Mouse (Mus musculus) Patski (cell line): ENCODE results near the gene Mfn2. TPM values are rescaled to one million over a fixed set of nuclear protein-coding genes. Genes with fewer than 3 reads are reported as not detected.

ENCODE experiments used
- ATAC-seq: fragments of 100-300 bp; one replicate; pipeline ENCODE4 v1.8.0; 2021
- CTCF ChIA-PET: fragments of 350-600 bp; sonication (Branson Sonifier 250); formaldehyde crosslinking; loops from one replicate; lab custom pipeline; 2022; ENCODE audit warnings: inconsistent platforms; lab: Charles Lee
- POLR2A ChIA-PET: fragments of 350-600 bp; sonication (Branson Sonifier 250); formaldehyde crosslinking; loops from one replicate; lab custom pipeline; 2022; ENCODE audit warnings: antibody characterized with exemption, inconsistent platforms; lab: Charles Lee
- DNase-seq: peaks from one replicate; pipeline ENCODE4 v3.0.0-alpha.2; 2011; ENCODE audit warnings: low read depth, low spot score
- H3K27me3 ChIP-seq: fragments of 371-371 bp; one replicate; pipeline ENCODE4 v1.5.1; 2021
- CTCF ChIP-seq: fragments of 100-300 bp; IDR thresholded peaks from one replicate; pipeline ENCODE4 v1.5.1; 2021
- in situ Hi-C: fragments of 300-500 bp; cut with MboI; formaldehyde crosslinking; loops from 3 replicates; pipeline ENCODE4 v1.11.1; 2018; ENCODE audit warnings: low pct_unique_long_range_greater_than_20kb, mixed read lengths
- polyA plus RNA-seq: library from polyadenylated mRNA; unstranded; gene quantifications from one replicate; pipeline ENCODE4 v1.2.3, GENCODE M21; 2021

Gene Mfn2
- polyA plus RNA-seq, 1 experiment from 2014 or later: 52.4 TPM

DNA sequence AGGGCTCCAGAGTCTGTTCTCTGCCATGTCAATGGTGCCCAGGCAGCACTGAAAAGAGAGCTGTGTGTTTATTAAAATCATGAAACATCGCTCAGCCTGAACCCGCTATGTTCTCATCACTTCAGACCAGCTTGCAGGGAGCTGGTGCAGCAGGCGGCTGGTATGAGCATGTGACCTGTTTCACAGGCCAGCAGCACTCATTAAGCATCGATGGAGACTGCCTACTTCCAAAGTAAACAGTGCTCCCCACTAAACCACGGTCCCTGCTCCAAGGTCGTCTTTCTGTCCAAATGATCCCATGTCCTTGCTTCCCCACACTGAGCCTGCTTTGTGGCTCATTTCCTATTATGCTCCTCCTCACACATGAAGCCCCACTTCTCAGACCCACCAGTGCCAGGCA, 14.2 kb downstream of the Mfn2 start:
- ChIA-PET CTCF (no interaction called here), POLR2A (interaction anchor here (1.1 kb wide), 1 partner anchor 13 kb away, joined by 3 read pairs; no protein-coding TSS in a partner anchor)
- DNase-seq (no peak), ATAC-seq (peak; percentile 39)
- no peak for TF ChIP-seq CTCF
- in situ Hi-C loops: no loop called here
- H3K27me3 ChIP-seq: no peaks in the 10 kb centered on the region

DNA sequence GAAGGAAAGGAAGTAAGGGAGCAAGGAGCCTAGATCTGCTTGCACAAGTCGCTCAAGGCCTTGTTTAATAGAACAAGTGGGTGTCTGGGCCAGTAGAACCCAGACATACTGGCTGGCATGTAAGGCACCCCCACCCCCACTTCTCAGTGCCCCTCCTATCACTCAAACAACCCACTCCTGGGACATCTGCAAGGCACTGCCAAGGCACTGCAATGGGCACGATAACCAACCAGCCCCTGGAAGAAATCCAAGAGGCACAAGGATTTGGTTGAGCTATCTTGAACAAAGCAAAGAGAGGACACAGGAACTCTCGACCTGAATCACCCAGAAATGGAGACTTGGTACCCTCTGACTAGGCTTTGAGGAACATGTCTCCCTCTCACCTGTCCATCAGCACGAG, 16.3 kb downstream of the Mfn2 start:
- no peak for TF ChIP-seq CTCF
- in situ Hi-C loops: no loop called here
- ATAC-seq: no peak
- H3K27me3 ChIP-seq: no peaks in the 10 kb centered on the region
- ChIA-PET POLR2A (no interaction called here), CTCF (no interaction called here)
- DNase-seq: no peak

DNA sequence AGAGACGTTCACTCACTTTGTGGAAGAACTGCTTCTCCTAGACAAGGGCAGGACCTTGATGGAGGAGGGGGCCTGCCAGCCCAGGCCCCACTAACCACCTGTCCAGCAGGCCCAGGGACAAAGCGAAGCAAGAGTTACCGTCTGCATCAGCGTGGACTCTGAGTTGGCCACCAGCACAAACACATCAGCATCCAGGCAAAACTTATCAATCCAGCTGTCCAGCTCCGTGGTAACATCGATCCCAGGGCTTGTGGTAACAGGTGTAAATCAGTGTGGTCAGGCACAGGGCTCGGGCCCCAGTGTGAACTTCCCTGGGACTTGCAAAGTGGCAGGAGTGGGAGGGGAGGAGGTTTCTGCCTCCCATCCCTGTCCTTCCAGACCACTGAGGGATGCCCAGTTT, 17.2 kb downstream of the Mfn2 start:
- DNase-seq (no peak), ATAC-seq (no peak)
- TF ChIP-seq CTCF: no peak
- in situ Hi-C loops: no loop called here
- ChIA-PET POLR2A (no interaction called here), CTCF (no interaction called here)
- no peaks in the 10 kb centered on the region for H3K27me3 ChIP-seq

DNA sequence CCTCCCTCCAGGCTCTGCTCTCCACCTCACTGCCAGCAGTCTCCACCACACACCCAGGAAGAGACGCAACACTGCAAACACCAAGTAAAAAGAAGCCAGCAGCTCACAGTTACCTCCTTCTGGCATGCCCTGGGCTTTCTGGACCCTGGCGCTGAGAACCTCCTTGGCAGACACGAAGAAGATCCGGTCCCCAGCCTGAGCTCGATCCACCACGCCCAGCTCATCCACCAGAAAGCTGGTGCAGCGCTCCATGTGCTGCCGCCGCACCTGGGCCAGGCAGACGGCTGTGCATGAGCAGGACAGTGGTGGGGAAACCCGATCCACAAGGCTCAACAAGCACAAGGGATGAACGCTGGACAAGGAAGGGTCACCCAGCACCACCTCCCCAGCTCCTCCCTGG, 18.3 kb downstream of the Mfn2 start:
- DNase-seq (no peak), ATAC-seq (no peak)
- TF ChIP-seq CTCF: no peak
- no peaks in the 10 kb centered on the region for H3K27me3 ChIP-seq
- in situ Hi-C loops: no loop called here
- CTCF ChIA-PET: no interaction called here
- POLR2A ChIA-PET: no interaction called here

- no peak for DNase-seq
- TF ChIP-seq CTCF: no peak
- ATAC-seq: no peak
- H3K27me3 ChIP-seq: no peaks in the 10 kb centered on the region
- POLR2A ChIA-PET: no interaction called here
- CTCF ChIA-PET: no interaction called here
- in situ Hi-C loops: no loop called here
These were observed 20.4 kb downstream of the Mfn2 start for GRCm38 (mm10) chr4:147884138-147884537.

DNA sequence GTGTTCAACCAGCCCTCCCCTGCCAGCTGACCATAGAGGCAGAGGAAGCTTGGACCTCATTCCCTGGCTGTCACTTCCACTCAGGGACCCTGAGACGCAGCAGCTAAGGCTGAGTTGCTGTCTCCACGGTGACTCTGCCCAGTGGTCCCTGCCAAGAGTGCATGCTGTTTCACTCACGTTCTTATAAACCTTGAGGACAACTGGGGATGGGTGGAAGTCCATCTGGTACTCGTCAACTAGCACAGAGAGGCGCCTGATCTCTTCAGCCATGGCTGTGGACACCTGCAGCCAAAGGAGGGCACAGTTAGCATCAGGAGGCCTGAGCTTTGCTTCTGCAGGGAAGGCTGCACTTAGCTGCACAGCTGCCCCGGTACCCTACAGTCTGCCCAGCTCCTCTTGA, 21.5 kb downstream of the Mfn2 start:
- CTCF ChIA-PET: no interaction called here
- POLR2A ChIA-PET: no interaction called here
- in situ Hi-C loops: no loop called here
- TF ChIP-seq CTCF: no peak
- no peaks in the 10 kb centered on the region for H3K27me3 ChIP-seq
- DNase-seq (no peak), ATAC-seq (no peak)

DNA sequence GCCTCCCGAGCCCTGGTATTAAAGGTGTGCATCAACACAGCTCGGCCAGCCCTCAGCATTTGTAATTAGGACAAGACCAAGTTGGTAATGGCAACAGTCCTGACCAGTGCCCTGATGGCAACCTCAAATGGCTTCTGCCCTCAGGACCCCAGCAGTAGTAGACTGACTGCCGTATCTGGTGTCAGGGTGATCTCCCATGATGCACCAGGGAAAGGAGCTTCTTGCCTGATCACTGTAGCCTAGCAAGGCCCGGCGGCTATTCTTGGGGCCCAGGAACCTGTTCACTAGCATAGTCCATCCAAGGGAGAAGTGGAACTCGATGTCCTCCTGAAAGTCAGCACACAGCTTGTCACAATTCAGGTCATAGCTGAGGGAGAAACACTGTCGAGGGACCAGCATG, 22.7 kb downstream of the Mfn2 start:
- H3K27me3 ChIP-seq: no peaks in the 10 kb centered on the region
- in situ Hi-C loops: no loop called here
- ChIA-PET POLR2A (no interaction called here), CTCF (no interaction called here)
- ATAC-seq (no peak), DNase-seq (no peak)
- TF ChIP-seq CTCF: no peak

DNA sequence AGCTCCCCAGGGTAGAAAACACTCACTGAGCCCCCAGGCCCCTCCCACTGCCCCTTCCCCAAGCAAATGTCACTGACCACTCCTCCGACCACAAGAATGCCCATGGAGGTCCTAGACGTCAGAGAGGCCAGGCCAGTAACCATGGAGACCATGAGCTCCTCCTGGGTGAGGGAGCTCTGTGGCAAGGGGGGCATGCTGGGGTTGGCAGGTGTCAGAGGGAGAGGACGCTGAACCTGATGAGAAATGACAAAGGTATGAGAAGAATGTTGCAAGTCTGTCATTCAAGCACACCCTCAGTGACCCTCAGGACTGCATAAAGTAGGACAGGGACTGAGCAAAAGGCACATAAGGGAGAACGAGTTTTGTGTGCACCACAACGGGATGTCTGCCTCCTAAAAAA, 24.6 kb downstream of the Mfn2 start:
- in situ Hi-C loops: no loop called here

DNA sequence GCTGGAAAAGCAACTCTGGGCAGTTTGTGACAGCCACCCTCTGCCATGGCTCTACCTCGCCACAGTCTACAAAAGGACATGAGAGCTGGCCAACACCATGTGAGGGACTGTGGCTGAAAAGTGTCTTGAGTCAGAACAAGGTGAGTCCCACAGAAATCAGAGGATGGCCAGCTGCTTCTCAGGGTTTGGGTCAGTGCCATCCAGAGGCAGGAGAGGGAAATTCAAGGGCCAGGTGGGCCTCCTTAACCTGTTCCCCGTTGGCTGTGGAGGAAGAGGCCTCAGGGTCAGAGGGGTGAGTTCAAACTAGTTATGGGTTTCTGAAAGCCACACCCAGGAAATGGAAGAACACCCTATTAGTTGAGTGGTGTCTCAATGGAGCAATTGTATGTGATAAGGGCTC, 25.0 kb downstream of the Mfn2 start:
- ChIA-PET CTCF (no interaction called here), POLR2A (no interaction called here)
- in situ Hi-C loops: no loop called here
- H3K27me3 ChIP-seq: no peaks in the 10 kb centered on the region
- ATAC-seq: peak; percentile 25
- DNase-seq: no peak
- TF ChIP-seq CTCF: no peak

More for the DNA sequence above, 24.6 kb downstream of the Mfn2 start:
- DNase-seq (peak; percentile 46), ATAC-seq (peak; percentile 88)
- ChIA-PET CTCF (no interaction called here), POLR2A (no interaction called here)
- no peaks in the 10 kb centered on the region for H3K27me3 ChIP-seq
- TF ChIP-seq CTCF: no peak

- no peak for TF ChIP-seq CTCF
- CTCF ChIA-PET: no interaction called here
- ATAC-seq (no peak), DNase-seq (no peak)
- no peaks in the 10 kb centered on the region for H3K27me3 ChIP-seq
- POLR2A ChIA-PET: no interaction called here
- in situ Hi-C loops: no loop called here
These were observed 26.0 kb downstream of the Mfn2 start for GRCm38 (mm10) chr4:147878537-147878936.

GRCm38 (mm10) chr4:147875852-147876575, 28.5 kb downstream of the Mfn2 start:
- DNase-seq (no peak), ATAC-seq (no peak)
- TF ChIP-seq CTCF: no peak
- CTCF ChIA-PET: no interaction called here
- in situ Hi-C loops: no loop called here
- POLR2A ChIA-PET: no interaction called here
- H3K27me3 ChIP-seq: no peaks in the 10 kb centered on the region

DNA sequence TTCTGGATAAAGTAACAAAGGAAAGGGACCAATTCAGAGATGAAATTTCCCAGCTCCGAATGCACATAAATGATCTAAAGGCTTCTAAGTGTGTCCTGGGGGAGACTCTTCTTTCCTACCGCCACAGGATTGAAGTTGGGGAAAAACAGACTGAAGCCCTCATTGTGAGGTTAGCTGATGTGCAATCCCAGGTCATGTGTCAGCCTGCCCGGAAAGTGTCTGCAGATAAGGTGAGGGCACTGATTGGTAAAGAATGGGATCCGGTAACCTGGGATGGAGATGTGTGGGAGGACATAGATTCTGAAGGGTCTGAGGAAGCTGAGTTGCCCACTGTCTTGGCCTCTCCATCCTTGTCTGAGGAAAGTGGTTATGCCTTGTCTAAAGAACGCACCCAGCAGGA, 35.3 kb downstream of the Mfn2 start:
- in situ Hi-C loops: no loop called here
- ChIA-PET CTCF (no interaction called here), POLR2A (no interaction called here)
- no peaks in the 10 kb centered on the region for H3K27me3 ChIP-seq
- ATAC-seq (no peak), DNase-seq (no peak)
- TF ChIP-seq CTCF: no peak
